Mouse (Mus musculus) neural tube, embryonic 11.5 days (tissue): ENCODE measurements around the gene Fat4. TPM values are rescaled to one million over a fixed set of nuclear protein-coding genes. Genes with fewer than 3 reads are reported as not detected.

ENCODE experiments used
- ATAC-seq: fragments of 200-750 bp; cut with Nextera tagmentation; 2 replicates; pipeline ENCODE4 v1.8.0; 2017; ENCODE audit warnings: moderate number of reproducible peaks, mild to moderate bottlenecking, moderate TSS enrichment, moderate library complexity; ENCODE audit not compliant: insufficient read depth, low FRiP score, low TSS enrichment
- DNase-seq: peaks from one replicate; pipeline ENCODE4 v3.0.0-alpha.2; 2015; ENCODE audit warnings: low spot score
- H3K27ac ChIP-seq: fragments of 300-500 bp; sonication (generic); 2 replicates; pipeline ENCODE4 v1.5.1; 2014; ENCODE audit warnings: low read depth, mild to moderate bottlenecking, low read length
- H3K27me3 ChIP-seq: fragments of 300-500 bp; sonication (generic); 2 replicates; pipeline ENCODE4 v1.6.1; 2014; ENCODE audit warnings: mild to moderate bottlenecking, low read length, mixed read lengths; ENCODE audit not compliant: control insufficient read depth, insufficient read depth
- H3K36me3 ChIP-seq: fragments of 300-500 bp; sonication (generic); 2 replicates; pipeline ENCODE4 v1.6.1; 2014; ENCODE audit warnings: mild to moderate bottlenecking, low read length, moderate library complexity, mixed read lengths; ENCODE audit not compliant: control insufficient read depth, insufficient read depth
- H3K4me1 ChIP-seq: fragments of 300-500 bp; sonication (generic); 2 replicates; pipeline ENCODE4 v1.6.1; 2014; ENCODE audit warnings: low read length, mixed read lengths; ENCODE audit not compliant: control insufficient read depth, insufficient read depth
- H3K4me2 ChIP-seq: fragments of 300-500 bp; sonication (generic); 2 replicates; pipeline ENCODE4 v1.6.1; 2014; ENCODE audit warnings: low read depth, mild to moderate bottlenecking, moderate library complexity
- H3K4me3 ChIP-seq: fragments of 300-500 bp; sonication (generic); 2 replicates; pipeline ENCODE4 v1.5.1; 2014; ENCODE audit warnings: low read depth, low read length
- H3K9ac ChIP-seq: fragments of 300-500 bp; sonication (generic); 2 replicates; pipeline ENCODE4 v1.6.1; 2014; ENCODE audit warnings: mild to moderate bottlenecking, low read length
- H3K9me3 ChIP-seq: fragments of 300-500 bp; sonication (generic); 2 replicates; pipeline ENCODE4 v1.6.1; 2016; ENCODE audit warnings: low read length; ENCODE audit not compliant: control insufficient read depth
- WGBS: fragments of 180-500 bp; shearing (Covaris S2); extraction: QIAGEN DNeasy Blood & Tissue Kit; methylation state at CpG from one replicate; pipeline ENCODE4 v1.1.7; 2014; 5-methylcytosine and 5-hydroxymethylcytosine counted together
- polyA plus RNA-seq: library from polyadenylated mRNA; unstranded; fragments of >200 nt; fragmentation: Nextera tagmentation; extraction: Ambion mirVana; gene quantifications from 2 replicates; pipeline ENCODE4 v1.2.1, GENCODE M21; 2014

Fat4 gene
- polyA plus RNA-seq, 1 experiment from 2014 or later = 12.4 TPM

- ATAC-seq (no peak), DNase-seq (no peak)
- H3K27ac ChIP-seq = no peak overlapping the region
- H3K36me3 ChIP-seq = peaks cover under 1% of the 10 kb centered on the region; the same call in 1 of the 2 replicates
- H3K27me3 ChIP-seq = no peaks in the 10 kb centered on the region
- H3K4me2 ChIP-seq = no peak overlapping the region
- H3K4me1 ChIP-seq = no peaks in the 10 kb centered on the region
- WGBS = 74% methylated on average over 6 of the region's 6 CpGs
- no peak overlapping the region for H3K4me3 ChIP-seq
- H3K9ac ChIP-seq = no peak overlapping the region
- H3K9me3 ChIP-seq = no peaks in the 10 kb centered on the region
Measured at GRCm38 (mm10) chr3:38962328-38962727, 75.6 kb downstream of the Fat4 start.

GRCm38 (mm10) chr3:38967480-38967879 lies 80.7 kb downstream of the Fat4 start:
- Histone ChIP-seq H3K4me3 (no peak overlapping the region), H3K9me3 (no peaks in the 10 kb centered on the region), H3K4me1 (no peaks in the 10 kb centered on the region), H3K27ac (no peak overlapping the region), H3K4me2 (no peak overlapping the region), H3K36me3 (no peaks in the 10 kb centered on the region), H3K27me3 (no peaks in the 10 kb centered on the region), H3K9ac (no peak overlapping the region)
- DNase-seq (no peak), ATAC-seq (no peak)

- Histone ChIP-seq H3K9me3 (no peaks in the 10 kb centered on the region), H3K4me1 (no peaks in the 10 kb centered on the region), H3K4me3 (no peak overlapping the region), H3K36me3 (0 out of 2 replicates have a peak, but pooled peaks cover 4% of the 10 kb centered on the region), H3K9ac (no peak overlapping the region), H3K27ac (no peak overlapping the region), H3K4me2 (no peak overlapping the region), H3K27me3 (no peaks in the 10 kb centered on the region)
- no peak for ATAC-seq
- no peak for DNase-seq
Measured at GRCm38 (mm10) chr3:38986379-38986778, 99.6 kb downstream of the Fat4 start.

GRCm38 (mm10) chr3:38989181-38989580 lies 102.4 kb downstream of the Fat4 start:
- WGBS = 91% methylated on average over 3 of the region's 3 CpGs
- Histone ChIP-seq H3K4me3 (no peak overlapping the region), H3K27me3 (no peaks in the 10 kb centered on the region), H3K27ac (no peak overlapping the region), H3K9me3 (no peaks in the 10 kb centered on the region), H3K4me2 (no peak overlapping the region), H3K9ac (no peak overlapping the region), H3K4me1 (no peaks in the 10 kb centered on the region), H3K36me3 (0 out of 2 replicates have a peak, but pooled peaks cover 4% of the 10 kb centered on the region)
- DNase-seq = no peak
- no peak for ATAC-seq

GRCm38 (mm10) chr3:39000011-39000410 lies 113.3 kb downstream of the Fat4 start:
- Histone ChIP-seq H3K36me3 (peaks cover 2% of the 10 kb centered on the region), H3K9me3 (no peaks in the 10 kb centered on the region)
- 72% methylated on average over 3 of the region's 3 CpGs for WGBS

GRCm38 (mm10) chr3:39010544-39010943 lies 123.8 kb downstream of the Fat4 start:
- no peak for ATAC-seq
- 85% methylated on average over 7 of the region's 7 CpGs for WGBS
- H3K27me3 ChIP-seq = no peaks in the 10 kb centered on the region
- H3K4me1 ChIP-seq = no peaks in the 10 kb centered on the region
- no peak overlapping the region for H3K9ac ChIP-seq
- H3K27ac ChIP-seq = no peak overlapping the region
- no peak for DNase-seq
- H3K9me3 ChIP-seq = no peaks in the 10 kb centered on the region
- H3K4me2 ChIP-seq = no peak overlapping the region
- peaks cover 16% of the 10 kb centered on the region for H3K36me3 ChIP-seq
- no peak overlapping the region for H3K4me3 ChIP-seq

More at GRCm38 (mm10) chr3:39000011-39000410, 113.3 kb downstream of the Fat4 start:
- Histone ChIP-seq H3K4me1 (no peaks in the 10 kb centered on the region), H3K27ac (no peak overlapping the region), H3K9ac (no peak overlapping the region), H3K4me2 (no peak overlapping the region), H3K27me3 (no peaks in the 10 kb centered on the region), H3K4me3 (no peak overlapping the region)
- ATAC-seq = no peak
- no peak for DNase-seq

- Histone ChIP-seq H3K9me3 (no peaks in the 10 kb centered on the region), H3K27ac (no peak overlapping the region), H3K36me3 (no peaks in the 10 kb centered on the region), H3K4me1 (no peaks in the 10 kb centered on the region), H3K9ac (no peak overlapping the region), H3K4me3 (no peak overlapping the region), H3K4me2 (no peak overlapping the region), H3K27me3 (no peaks in the 10 kb centered on the region)
- no peak for ATAC-seq
- 80% methylated on average over 1 of the region's 1 CpGs for WGBS
- no peak for DNase-seq
Measured at GRCm38 (mm10) chr3:39017633-39018032, 130.9 kb downstream of the Fat4 start.

GRCm38 (mm10) chr3:39036113-39036512 lies 149.4 kb downstream of the Fat4 start:
- no peaks in the 10 kb centered on the region for H3K27me3 ChIP-seq
- H3K4me1 ChIP-seq = no peaks in the 10 kb centered on the region
- DNase-seq (no peak), ATAC-seq (no peak)
- no peak overlapping the region for H3K4me3 ChIP-seq
- WGBS = 63% methylated on average over 2 of the region's 2 CpGs
- no peak overlapping the region for H3K27ac ChIP-seq
- H3K9ac ChIP-seq = no peak overlapping the region
- H3K36me3 ChIP-seq = no peaks in the 10 kb centered on the region
- no peak overlapping the region for H3K4me2 ChIP-seq
- H3K9me3 ChIP-seq = no peaks in the 10 kb centered on the region

GRCm38 (mm10) chr3:39046425-39046824 lies 159.7 kb downstream of the Fat4 start:
- Histone ChIP-seq H3K27me3 (no peaks in the 10 kb centered on the region), H3K27ac (no peak overlapping the region), H3K4me1 (no peaks in the 10 kb centered on the region), H3K4me3 (no peak overlapping the region), H3K9ac (no peak overlapping the region), H3K36me3 (no peaks in the 10 kb centered on the region), H3K9me3 (no peaks in the 10 kb centered on the region), H3K4me2 (no peak overlapping the region)
- ATAC-seq (no peak), DNase-seq (no peak)
- 83% methylated on average over 4 of the region's 4 CpGs for WGBS
